13 mouse cellular contexts compared by ENCODE assay signal in genomic region chr10:92248648-92249047, GRCm38 (mm10).
DNase-seq lines count a peak whose midpoint lies in the region; ATAC-seq lines count a peak whose summit lies in the region.
"Had no signal": no experiment of that assay in that cellular context is flagged by ENCODE, and none has a peak within 500 bp of the region (broad histone marks: within the 10 kb centered on the region; RNA-seq: fewer than 3 reads in every experiment).

No protein-coding gene starts in this region.

- peak; percentile 66 for ATAC-seq in forebrain, embryonic 12.5 days (ENCODE audit: low FRiP score)
- no peak for ATAC-seq in monocyte, adult 5-6 weeks (replicated peaks; ENCODE audit: insufficient number of reproducible peaks, low FRiP score, low TSS enrichment, poor library complexity, severe bottlenecking)

- no peak overlapping the region for H3K4me2 ChIP-seq in forebrain, embryonic 12.5 days
- H3K4me2 ChIP-seq: neural tube, embryonic 15.5 days had no signal

- H3K36me3 ChIP-seq in forebrain, embryonic 12.5 days (replicated peaks) = no peaks in the 10 kb centered on the region
- H3K36me3 ChIP-seq: neural tube, embryonic 15.5 days had no signal

- no peaks in the 10 kb centered on the region for H3K27me3 ChIP-seq in forebrain, embryonic 12.5 days
- H3K27me3 ChIP-seq: neural tube, embryonic 15.5 days had no signal

- peak; percentile 5 to 25 for DNase-seq in left cerebral cortex, adult 9 months (ENCODE audit: low spot score in 2 of 2)
- no peak for DNase-seq in left cerebral cortex, postnatal 36 days (ENCODE audit: low spot score in 2 of 2)
- DNase-seq in layer of hippocampus, postnatal 10 days (ENCODE audit: low spot score in 2 of 2) = peak; percentile 25 to 34
- DNase-seq in retina, postnatal 1 day = peak; percentile 76
- DNase-seq in kidney, postnatal 25 days = no peak
- DNase-seq: cerebellum, postnatal 25 days; spleen, adult 18-20 months; thymus, postnatal 36 days had no signal

- no peak overlapping the region for H3K9ac ChIP-seq in forebrain, embryonic 12.5 days
- H3K9ac ChIP-seq: neural tube, embryonic 15.5 days had no signal

- peak overlapping the region; percentile 57 for H3K27ac ChIP-seq in forebrain, embryonic 12.5 days
- H3K27ac ChIP-seq: kidney, postnatal 0 days; macrophage; neural tube, embryonic 15.5 days had no signal

- intact Hi-C loops in left cerebral cortex, postnatal 36 days (cut with DNase I) = loop anchor here (5.0 kb wide), 1 partner anchor 86 kb away; no protein-coding TSS in a partner anchor

- no peak overlapping the region for H3K4me3 ChIP-seq in forebrain, embryonic 12.5 days (replicated peaks)
- H3K4me3 ChIP-seq: neural tube, embryonic 15.5 days had no signal

- peaks cover 29% of the 10 kb centered on the region for H3K4me1 ChIP-seq in forebrain, embryonic 12.5 days

- H3K9me3 ChIP-seq in forebrain, embryonic 12.5 days = no peaks in the 10 kb centered on the region
- H3K9me3 ChIP-seq: neural tube, embryonic 15.5 days had no signal

- whole genome bisulfite sequencing in forebrain, embryonic 12.5 days = 10% methylated on average over 3 of the region's 3 CpGs

Comparison
In these comparisons a context has a peak if more than half of its experiments do, and no peak if none do; other contexts are left out.
1. DNase-seq: peak in left cerebral cortex, adult 9 months (2 of 2), layer of hippocampus, postnatal 10 days (2 of 2) and retina, postnatal 1 day (single experiment); none in left cerebral cortex, postnatal 36 days (0 of 2) and kidney, postnatal 25 days (0 of 2).